Mouse (Mus musculus) right cerebral cortex, postnatal 4 days (tissue): ENCODE measurements around the gene Hsh2d.

Experiments used
- DNase-seq: peaks from one replicate; pipeline ENCODE4 v3.0.0-alpha.2; 2022

Hsh2d gene

GRCm38 (mm10) chr8:72189417-72190214 lies at the start of gene Hsh2d:
Gene Hsh2d (plus strand): TSS chr8:72189638.
- no peak for DNase-seq

- DNase-seq = no peak
Measured at GRCm38 (mm10) chr8:72143256-72143824, 46.1 kb upstream of the Hsh2d start.

- DNase-seq = no peak
Measured at GRCm38 (mm10) chr8:72144345-72144975, 45.0 kb upstream of the Hsh2d start.

DNA sequence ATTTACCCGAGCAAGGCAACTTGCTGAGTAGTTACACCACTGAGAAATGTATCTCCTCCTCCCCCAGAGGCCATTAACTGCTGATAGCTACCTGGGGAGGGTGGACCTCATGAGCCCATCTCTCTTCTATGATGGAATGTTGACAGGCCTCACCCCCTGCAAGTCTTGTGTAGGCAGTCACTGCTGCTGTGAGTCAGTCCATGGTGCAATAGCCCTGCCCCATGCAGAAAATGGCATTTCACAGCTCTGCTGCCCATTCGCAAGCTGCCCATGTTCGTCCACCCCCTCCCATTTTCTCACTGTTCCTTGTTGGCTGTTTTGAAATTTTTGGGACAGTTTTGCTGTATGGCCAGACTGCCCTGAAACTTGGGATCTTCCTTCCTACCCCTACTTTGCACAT lies 43.9 kb upstream of the Hsh2d start:
- no peak for DNase-seq

- no peak for DNase-seq
Measured at GRCm38 (mm10) chr8:72146056-72146455, 43.4 kb upstream of the Hsh2d start.

GRCm38 (mm10) chr8:72146556-72146955 lies 42.9 kb upstream of the Hsh2d start:
- DNase-seq = no peak

- no peak for DNase-seq
Measured at GRCm38 (mm10) chr8:72147266-72147665, 42.2 kb upstream of the Hsh2d start.

- DNase-seq = no peak
Measured at GRCm38 (mm10) chr8:72149056-72149455, 40.4 kb upstream of the Hsh2d start.

- DNase-seq = no peak
Measured at GRCm38 (mm10) chr8:72151418-72152078, 37.9 kb upstream of the Hsh2d start.

DNA sequence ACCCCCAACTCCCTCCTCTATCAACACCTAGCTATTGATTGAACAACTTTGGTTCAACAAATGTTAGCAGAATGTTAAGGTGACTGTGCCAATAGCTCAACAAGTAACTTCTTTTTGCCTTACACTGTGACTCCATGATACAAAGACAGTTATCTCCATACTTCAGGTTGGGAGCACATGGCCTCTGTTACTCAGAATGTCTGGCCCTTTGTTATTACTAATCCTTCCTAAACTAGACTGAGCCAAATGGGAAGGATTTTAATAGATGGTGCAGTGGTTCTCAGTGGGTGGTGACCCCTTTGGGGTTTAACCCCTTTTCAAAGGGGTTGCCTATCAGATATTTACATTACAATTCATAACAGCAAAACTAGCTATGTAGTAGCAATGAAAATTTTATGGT lies 36.1 kb upstream of the Hsh2d start:
- no peak for DNase-seq

DNA sequence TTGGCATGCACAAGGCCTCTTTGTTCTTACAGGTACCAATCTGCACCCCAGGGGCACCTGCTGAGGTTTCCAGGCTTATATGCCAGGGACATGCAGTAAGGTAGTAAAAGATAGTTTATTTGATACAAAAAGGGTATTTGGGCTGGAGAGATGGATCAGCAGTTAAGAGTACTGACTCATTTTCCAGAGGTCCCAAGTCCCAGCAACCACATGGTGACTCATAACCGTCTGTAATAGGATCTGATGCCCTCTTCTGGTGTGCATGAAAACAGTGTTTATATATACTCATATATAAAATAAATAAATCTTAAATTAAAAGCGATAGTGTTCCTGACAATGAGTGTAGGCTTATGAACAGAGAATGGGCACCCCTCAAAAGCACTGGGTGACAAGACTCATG lies 31.3 kb upstream of the Hsh2d start:
- DNase-seq = no peak

DNA sequence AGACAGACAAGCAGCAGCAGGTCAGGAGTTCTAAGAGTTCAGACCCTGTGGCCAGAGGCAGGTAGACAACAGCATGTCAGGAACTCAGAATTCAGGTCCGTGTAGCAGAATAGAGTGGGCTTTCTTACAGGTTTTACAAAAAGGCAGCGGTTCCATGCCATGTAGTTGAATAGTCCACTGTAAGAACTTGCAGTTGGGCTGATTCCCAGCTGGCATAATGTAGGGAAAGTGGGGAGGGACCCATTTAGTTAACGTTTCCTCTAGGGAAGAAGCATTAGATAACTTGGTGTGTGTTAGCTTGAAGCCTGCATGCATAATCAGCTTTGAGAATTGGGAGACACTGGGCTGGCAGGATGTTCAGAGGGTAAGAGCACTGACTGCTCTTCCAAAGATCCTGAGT lies 30.7 kb upstream of the Hsh2d start:
- no peak for DNase-seq

DNA sequence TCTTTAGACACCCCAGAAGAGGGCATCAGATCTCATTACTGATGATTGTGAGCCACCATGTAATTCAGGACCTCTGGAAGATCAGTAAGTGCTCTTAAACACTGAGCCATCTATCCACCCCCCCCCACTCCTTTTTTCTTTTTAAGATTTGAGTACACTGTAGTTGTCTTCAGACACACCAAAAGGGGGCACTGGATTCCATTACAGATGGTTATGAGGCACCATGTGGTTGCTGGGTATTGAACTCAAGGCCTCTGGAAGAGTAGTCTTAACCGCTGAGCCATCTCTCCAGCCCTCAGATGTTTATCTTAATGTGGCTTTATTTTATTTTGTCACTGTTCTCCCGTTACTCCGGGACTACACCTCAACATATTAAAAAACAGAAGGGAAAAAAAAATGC lies 29.4 kb upstream of the Hsh2d start:
- no peak for DNase-seq

GRCm38 (mm10) chr8:72160707-72161697 lies 28.4 kb upstream of the Hsh2d start, which contains the start of gene Rab8a:
Gene Rab8a (plus strand): TSS chr8:72161200.
- peak; percentile 100 for DNase-seq

DNA sequence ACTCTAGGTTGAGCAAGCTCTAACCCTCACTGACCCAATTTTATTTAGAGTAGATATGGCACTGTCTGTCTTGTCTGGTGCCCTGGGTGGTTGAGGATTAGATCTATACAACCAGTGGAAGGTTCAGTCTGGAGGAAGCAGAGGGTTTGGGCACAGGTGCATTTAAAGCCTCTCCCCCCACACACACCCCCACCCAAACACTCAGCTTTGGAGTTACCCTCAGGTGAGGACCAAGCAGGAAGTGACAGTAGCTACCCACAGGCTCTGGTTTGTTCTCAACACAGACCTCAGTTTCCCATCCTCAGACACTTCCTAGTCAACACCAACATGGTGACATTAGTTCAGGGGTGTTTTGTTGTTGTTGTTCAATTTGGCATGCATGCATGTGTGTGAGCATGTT lies 26.6 kb upstream of the Hsh2d start:
- no peak for DNase-seq

DNA sequence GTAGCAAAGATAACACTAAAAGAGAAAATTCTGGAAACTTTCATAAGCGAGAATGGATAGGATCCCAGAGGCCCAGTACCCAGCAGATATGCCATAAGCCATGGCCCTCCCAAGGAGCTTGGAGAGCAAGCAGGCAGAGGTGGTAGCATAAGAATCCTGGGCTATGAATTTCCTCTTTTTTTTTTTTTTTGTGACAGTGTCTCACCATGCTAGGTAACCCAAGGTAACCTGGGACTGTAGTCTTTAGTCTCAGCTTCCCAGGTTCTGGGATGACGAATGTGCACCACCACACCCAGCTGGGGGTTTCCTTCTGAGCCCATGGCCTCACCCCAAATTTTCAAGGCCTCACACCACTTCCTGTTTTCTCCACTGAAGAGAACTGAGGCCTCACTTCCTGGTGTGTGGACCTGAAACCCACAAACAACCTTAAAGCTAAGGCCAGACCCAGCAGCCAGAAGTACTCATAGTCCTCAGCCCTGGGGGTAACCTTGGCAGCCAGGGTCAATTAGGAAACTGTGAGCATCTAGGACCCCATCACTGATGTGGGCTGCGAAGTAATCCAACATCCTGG lies 20.3 kb upstream of the Hsh2d start:
- DNase-seq = no peak

DNA sequence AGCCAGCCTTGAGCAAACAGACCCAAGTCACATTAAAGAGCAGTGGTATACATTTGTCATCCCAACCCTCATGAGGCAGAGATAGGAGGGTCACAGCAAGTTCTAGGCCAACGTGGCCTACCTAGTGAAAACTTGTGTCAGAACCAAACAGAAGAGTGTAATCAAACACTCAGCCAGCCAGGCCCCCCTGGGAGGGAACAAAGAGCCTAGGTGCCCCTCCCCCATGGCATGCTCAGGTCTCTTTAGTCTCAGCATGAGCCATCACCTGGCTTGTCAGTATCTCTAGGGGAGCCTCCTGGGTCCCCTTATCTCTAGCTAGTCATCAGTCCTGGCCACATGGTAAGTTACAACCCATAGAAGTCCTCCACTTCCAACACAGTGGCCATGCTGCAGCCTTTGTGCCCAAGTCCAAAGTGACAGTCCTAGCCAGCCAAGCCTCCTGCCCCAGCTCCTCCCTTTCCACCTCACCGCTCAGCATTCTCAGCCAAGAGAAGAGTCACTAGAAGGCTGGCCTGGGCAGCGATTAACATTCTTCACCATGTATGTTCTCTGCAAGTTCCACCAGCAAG lies 19.7 kb upstream of the Hsh2d start:
- no peak for DNase-seq

DNA sequence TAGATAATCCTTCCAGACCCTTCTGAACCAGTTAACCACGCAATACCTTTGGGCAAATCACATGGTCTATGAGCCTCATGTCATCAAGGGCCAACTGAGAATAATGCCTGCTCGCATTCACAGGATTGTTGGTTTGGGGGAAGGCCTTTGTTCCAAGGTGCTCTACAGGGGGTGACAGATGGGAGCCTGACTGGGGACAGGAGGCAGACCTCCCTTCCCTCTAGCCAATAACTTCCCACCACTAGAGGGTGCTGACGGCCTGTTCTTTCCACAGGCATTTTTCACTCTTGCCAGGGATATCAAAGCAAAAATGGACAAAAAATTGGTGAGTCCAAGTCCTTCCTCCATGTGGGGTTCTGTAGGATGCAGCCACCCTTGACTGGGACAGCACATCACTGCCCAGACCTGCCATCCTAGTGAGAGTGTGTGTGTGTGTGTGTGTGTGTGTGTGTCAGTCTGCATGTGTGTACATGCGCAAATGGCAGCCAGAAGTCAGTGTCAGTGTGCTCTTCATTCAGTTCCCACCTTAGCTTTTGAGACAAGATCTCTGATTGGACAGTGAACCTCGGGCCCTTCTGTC lies 12.0 kb upstream of the Hsh2d start:
- peak; percentile 73 for DNase-seq

- no peak for DNase-seq
Measured at GRCm38 (mm10) chr8:72183554-72184202, 5.8 kb upstream of the Hsh2d start.

- DNase-seq = no peak
Measured at GRCm38 (mm10) chr8:72187793-72188331, 1.6 kb upstream of the Hsh2d start.

GRCm38 (mm10) chr8:72190215-72190539 lies 739 bp downstream of the Hsh2d start:
- no peak for DNase-seq
